Mouse (Mus musculus) left cerebral cortex, adult 18-20 months (tissue): Measurements from ENCODE around the gene Ctss. TPM values are rescaled to one million over a fixed set of nuclear protein-coding genes. Genes with fewer than 3 reads are reported as not detected.

Source experiments
- DNase-seq, 2 experiments: peaks; one replicate each; pipeline ENCODE4 v3.0.0; 2021 to 2022; ENCODE audit warnings: low spot score in 2 of 2, mixed read lengths in 1 of 2
- long read RNA-seq, 2 experiments: library from polyadenylated mRNA; stranded (forward); transcript quantifications; one replicate each; pipeline ENCODE4 v2.0.0; 2021
- total RNA-seq, 2 experiments: library from RNA; stranded (reverse); gene quantifications; 2 replicates each; pipeline ENCODE4 v1.2.3; 2021

Ctss gene
- 10 to 100 TPM; 67.5 to 69.8 TPM for total RNA-seq
- long read RNA-seq, experiment 1, transcript Ctss-201 (8 exons, 1,355 nt): minor isoform, 6 of 97 reads
- long read RNA-seq, experiment 1, transcript Ctss-202 (8 exons, 1,355 nt): major isoform, 87 of 97 reads
- long read RNA-seq, experiment 1, partial matches to known transcripts: 2 of 97 reads
- long read RNA-seq, experiment 1, other reads (novel, unspliced or antisense): 2 of 97 reads
- long read RNA-seq, experiment 2, transcript Ctss-201 (8 exons, 1,355 nt): minor isoform, 8 of 102 reads
- long read RNA-seq, experiment 2, transcript Ctss-202 (8 exons, 1,355 nt): major isoform, 93 of 102 reads
- long read RNA-seq, experiment 2, partial matches to known transcripts: 1 of 102 reads
- long read RNA-seq, experiment 2, other reads (novel, unspliced or antisense): 0 of 102 reads

GRCm38 (mm10) chr3:95526622-95527211 lies at the start of gene Ctss:
Ctss (plus strand) TSS chr3:95526786.
- DNase-seq: no peak

- DNase-seq: no peak
Measured at GRCm38 (mm10) chr3:95478966-95479365, 47.6 kb upstream of the Ctss start.

- DNase-seq: no peak
Measured at GRCm38 (mm10) chr3:95486421-95486820, 40.2 kb upstream of the Ctss start.

- no peak for DNase-seq
Measured at GRCm38 (mm10) chr3:95488679-95489078, 37.9 kb upstream of the Ctss start.

GRCm38 (mm10) chr3:95490238-95490637 lies 36.3 kb upstream of the Ctss start:
- no peak for DNase-seq

GRCm38 (mm10) chr3:95494342-95494741 lies 32.2 kb upstream of the Ctss start:
- DNase-seq: peak; percentile 47 to 54

- no peak for DNase-seq
Measured at GRCm38 (mm10) chr3:95498229-95498628, 28.4 kb upstream of the Ctss start.

GRCm38 (mm10) chr3:95499024-95499423 lies 27.6 kb upstream of the Ctss start, which contains the start of gene Ctsk:
Ctsk (plus strand) TSS chr3:95499256.
- DNase-seq: no peak

GRCm38 (mm10) chr3:95499496-95500140 lies 27.0 kb upstream of the Ctss start:
- peak; percentile 18 to 36 for DNase-seq

GRCm38 (mm10) chr3:95502312-95502711 lies 24.3 kb upstream of the Ctss start:
- DNase-seq: no peak

GRCm38 (mm10) chr3:95509348-95509747 lies 17.2 kb upstream of the Ctss start:
- no peak for DNase-seq

GRCm38 (mm10) chr3:95511611-95512180 lies 14.9 kb upstream of the Ctss start:
- no peak for DNase-seq

GRCm38 (mm10) chr3:95516614-95517041 lies 10.0 kb upstream of the Ctss start:
- DNase-seq: no peak

GRCm38 (mm10) chr3:95517493-95517898 lies 9.1 kb upstream of the Ctss start:
- peak; percentile 61 to 68 for DNase-seq

- no peak for DNase-seq
Measured at GRCm38 (mm10) chr3:95518891-95519290, 7.7 kb upstream of the Ctss start.

GRCm38 (mm10) chr3:95519315-95519714 lies 7.3 kb upstream of the Ctss start:
- no peak for DNase-seq

- DNase-seq: no peak
Measured at GRCm38 (mm10) chr3:95520100-95520499, 6.5 kb upstream of the Ctss start.

GRCm38 (mm10) chr3:95521168-95521567 lies 5.4 kb upstream of the Ctss start:
- no peak for DNase-seq

GRCm38 (mm10) chr3:95523662-95524061 lies 2.9 kb upstream of the Ctss start:
- no peak for DNase-seq

GRCm38 (mm10) chr3:95524673-95525072 lies 1.9 kb upstream of the Ctss start:
- DNase-seq: no peak

- no peak for DNase-seq
Measured at GRCm38 (mm10) chr3:95526111-95526510, 475 bp upstream of the Ctss start.

GRCm38 (mm10) chr3:95529814-95530213 lies 3.2 kb downstream of the Ctss start:
- DNase-seq: no peak
